Mouse (Mus musculus): ENCODE data around the gene Rhoc. TPM values are rescaled to one million over a fixed set of nuclear protein-coding genes. Genes with fewer than 3 reads are reported as not detected.

Gene Rhoc
- polyA plus RNA-seq (2017; shearing (Covaris generic)), result 10 to 100 TPM; 10.1 to 43.7 TPM

DNA sequence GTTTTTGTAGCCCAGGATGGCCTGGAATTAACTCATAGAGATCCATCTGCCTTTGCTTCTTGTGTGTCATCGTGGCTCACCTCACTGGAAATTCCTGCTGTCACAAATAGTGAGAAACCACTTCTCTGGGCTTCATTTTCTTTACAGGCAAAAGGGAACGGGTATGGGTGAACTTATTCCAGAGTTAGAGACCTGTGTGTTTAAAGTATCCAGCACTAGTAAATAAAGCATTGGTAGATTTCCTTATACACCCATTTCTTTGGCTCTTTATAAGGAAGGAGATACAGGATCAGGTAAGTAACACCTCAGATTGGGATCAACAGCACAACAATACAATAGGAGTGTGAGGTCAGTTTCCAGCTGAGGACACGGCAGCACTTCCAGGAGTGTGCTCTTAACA is at the start of gene Rhoc:
Gene Rhoc, plus strand, starts transcription at position 301 of the 400 bp plus-strand sequence.

DNA sequence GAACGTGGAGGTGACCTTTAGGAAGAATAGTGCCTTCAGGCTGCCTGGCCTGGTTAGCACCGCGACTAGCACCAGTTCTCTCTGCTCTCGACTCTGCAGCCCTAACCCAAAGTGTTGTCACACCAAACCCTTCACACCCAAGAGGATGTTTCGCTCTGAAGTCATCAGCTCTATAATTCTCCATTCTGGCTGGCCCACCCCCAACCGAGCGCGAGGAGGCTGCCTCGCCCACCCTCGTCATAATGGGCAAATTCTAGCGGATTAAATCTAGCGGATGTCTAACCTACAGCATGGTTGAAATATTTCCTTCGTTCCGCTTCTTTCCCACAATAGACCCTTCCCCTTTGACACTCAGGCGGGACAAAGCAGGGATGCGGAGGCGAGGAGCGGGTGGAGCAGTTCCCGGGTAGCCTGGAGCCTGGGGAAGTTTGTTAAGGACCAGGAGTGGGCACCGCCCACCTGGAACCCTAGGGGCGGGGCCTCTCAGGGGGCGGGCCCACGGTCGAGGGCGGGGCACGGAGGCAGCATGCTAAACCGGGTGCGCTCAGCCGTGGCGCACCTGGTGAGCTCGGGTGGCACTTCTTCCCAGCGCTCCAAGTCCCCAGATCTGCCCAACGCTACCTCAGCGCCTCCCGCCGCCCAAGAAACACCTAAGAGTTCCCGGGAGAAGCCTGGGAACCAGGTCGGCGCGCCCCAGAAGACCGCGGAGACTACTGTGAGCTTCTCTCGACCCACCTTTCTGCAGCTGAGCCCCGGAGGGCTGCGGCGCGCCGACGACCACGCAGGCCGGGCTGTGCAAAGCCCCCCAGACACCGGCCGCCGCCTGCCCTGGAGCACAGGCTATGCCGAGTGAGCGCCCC is 7.4 kb upstream of the Rhoc start, which contains the start of gene Ppm1j:
Gene Ppm1j, plus strand, starts transcription at position 496 of the 860 bp plus-strand sequence.

DNA sequence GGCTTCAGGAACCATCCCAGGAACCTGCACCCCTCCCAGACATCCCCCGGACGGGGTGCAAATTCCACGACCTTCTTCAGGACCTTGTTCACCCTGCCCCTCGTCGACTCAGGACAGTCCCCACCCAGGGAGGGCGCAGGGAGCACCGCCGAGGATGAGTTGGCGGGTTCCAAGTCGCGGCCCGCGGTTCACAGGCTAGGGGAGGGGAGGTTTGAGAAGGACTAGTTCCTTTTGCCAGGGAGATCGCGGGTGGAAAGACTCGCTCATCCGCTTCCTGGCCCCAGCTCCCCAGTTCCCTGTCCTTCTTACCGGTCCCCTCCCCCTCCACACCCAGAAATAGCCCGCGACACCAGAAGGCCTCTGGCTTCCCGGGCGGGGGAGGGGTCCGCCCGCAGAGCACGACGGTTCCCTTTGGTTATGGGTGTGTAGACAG is 6.7 kb upstream of the Rhoc start, which contains the start of gene Fam19a3:
Gene Fam19a3, minus strand, starts transcription at position 370 of the 433 bp plus-strand sequence.

DNA sequence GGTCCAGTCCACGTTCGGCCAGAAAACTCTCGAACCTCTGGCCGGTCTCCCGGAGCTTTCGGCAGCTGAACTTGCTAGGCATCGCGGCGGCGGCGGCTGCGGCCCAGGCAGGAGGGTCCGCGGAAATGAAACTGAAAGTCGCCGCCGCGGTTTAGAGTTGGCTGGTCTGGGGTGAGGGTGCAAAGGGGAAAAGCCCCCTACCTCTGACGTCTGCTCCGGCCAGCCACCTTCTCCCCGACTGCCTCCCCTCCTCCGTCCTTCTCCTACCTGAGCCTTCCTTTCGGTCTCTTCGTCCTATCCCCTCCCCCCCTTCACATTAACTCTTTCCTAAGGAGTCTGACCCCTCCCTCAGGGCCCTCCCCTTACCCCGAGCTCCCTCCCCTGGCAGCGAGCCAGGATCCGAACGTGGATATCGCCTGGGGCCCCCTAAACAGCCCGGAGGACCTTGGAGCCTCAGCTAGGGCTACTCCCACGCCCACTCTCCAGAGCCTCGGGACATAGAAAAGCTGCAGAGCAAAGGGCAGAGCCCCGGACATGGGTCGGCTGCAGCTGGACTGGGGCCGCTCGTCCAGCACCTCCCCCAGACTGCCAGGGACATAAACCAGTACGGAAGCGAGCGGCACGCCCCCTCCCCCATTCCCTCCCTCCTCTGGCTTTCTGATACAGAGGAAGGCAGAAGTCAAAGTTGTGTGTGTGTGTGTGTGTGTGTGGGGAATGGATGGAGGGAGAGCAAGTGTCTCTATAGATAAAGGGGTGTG is 30.0 kb downstream of the Rhoc start, which contains the start of gene Mov10:
Gene Mov10, minus strand, starts transcription at position 573 of the 758 bp plus-strand sequence.

Other genes starting within 250 kb of the Rhoc start
- 10 to 100 TPM; 20.6 to 23.6 TPM for gene Slc16a1, start 149.7 kb upstream of the Rhoc start, polyA plus RNA-seq (2017; shearing (Covaris generic))
- 10 to 100 TPM; 39.2 to 85.3 TPM for gene Ppm1j, start 7.3 kb upstream of the Rhoc start, polyA plus RNA-seq (2017; shearing (Covaris generic))
- gene Fam19a3, start 6.5 kb upstream of the Rhoc start, polyA plus RNA-seq (2017; shearing (Covaris generic)), result 1 to 10 TPM; 3.0 to 3.6 TPM
- 10 to 100 TPM; 33.5 to 63.5 TPM for gene Mov10, start 30.2 kb downstream of the Rhoc start, polyA plus RNA-seq (2017; shearing (Covaris generic))
- gene St7l, start 75.6 kb downstream of the Rhoc start, polyA plus RNA-seq (2017; shearing (Covaris generic)), result 10 to 100 TPM; 32.6 to 41.1 TPM
- 100 to 1,000 TPM; 467 to 576 TPM for gene Capza1, start 76.1 kb downstream of the Rhoc start, polyA plus RNA-seq (2017; shearing (Covaris generic))
- under 1 TPM; 0.10 to 0.14 TPM for gene Wnt2b, start 173.5 kb downstream of the Rhoc start, polyA plus RNA-seq (2017; shearing (Covaris generic))